39 mouse cellular contexts compared by ENCODE assay signal in genomic region chr7:71370128-71370527, GRCm38 (mm10). TPM values are rescaled to one million over a fixed set of nuclear protein-coding genes. Genes with fewer than 3 reads are reported as not detected.
DNase-seq lines count a peak whose midpoint lies in the region; ATAC-seq lines count a peak whose summit lies in the region.
"Had no signal": no experiment of that assay in that cellular context is flagged by ENCODE, and none has a peak within 500 bp of the region (broad histone marks: within the 10 kb centered on the region; RNA-seq: fewer than 3 reads in every experiment).

No protein-coding gene starts in this region.

- H3K27ac ChIP-seq in heart, embryonic 15.5 days = 0 out of 2 replicates have a peak overlapping the region, but pooled peaks have one; percentile 49
- peak overlapping the region; percentile 63 for H3K27ac ChIP-seq in kidney, embryonic 15.5 days
- no peak overlapping the region for H3K27ac ChIP-seq in kidney, embryonic 16.5 days (ENCODE audit: low read length)
- peak overlapping the region; percentile 98 for H3K27ac ChIP-seq in brown adipose tissue, adult 24 weeks (replicated peaks; ENCODE audit: low read depth, low read length)
- H3K27ac ChIP-seq: hindbrain, embryonic 14.5 days; liver, embryonic 14.5 days; midbrain, embryonic 10.5 days; neural tube, embryonic 12.5 days had no signal

- WGBS in heart, embryonic 15.5 days = 73% methylated on average over 3 of the region's 3 CpGs
- 73% methylated on average over 3 of the region's 3 CpGs for WGBS in kidney, embryonic 15.5 days
- WGBS in kidney, embryonic 16.5 days = 67% methylated on average over 3 of the region's 3 CpGs

- H3K9me3 ChIP-seq in heart, embryonic 15.5 days (replicated peaks) = no peaks in the 10 kb centered on the region
- H3K9me3 ChIP-seq in kidney, embryonic 15.5 days (replicated peaks) = no peaks in the 10 kb centered on the region
- H3K9me3 ChIP-seq in kidney, embryonic 16.5 days (ENCODE audit: low read length) = no peaks in the 10 kb centered on the region
- H3K9me3 ChIP-seq: midbrain, embryonic 10.5 days; neural tube, embryonic 12.5 days had no signal

- H3K4me1 ChIP-seq in heart, embryonic 15.5 days (replicated peaks) = peaks cover 6% of the 10 kb centered on the region; the same call in 1 of the 2 replicates
- H3K4me1 ChIP-seq in kidney, embryonic 15.5 days = peaks cover 32% of the 10 kb centered on the region
- peaks cover 17% of the 10 kb centered on the region for H3K4me1 ChIP-seq in kidney, embryonic 16.5 days (ENCODE audit: insufficient read depth, low read length)
- H3K4me1 ChIP-seq in brown adipose tissue, adult 24 weeks (ENCODE audit: control insufficient read depth, insufficient read depth, insufficient read length, low read length) = peaks cover 12% of the 10 kb centered on the region
- H3K4me1 ChIP-seq: neural tube, embryonic 12.5 days had no signal

- ATAC-seq in heart, embryonic 15.5 days (replicated peaks; ENCODE audit: insufficient number of reproducible peaks, insufficient read depth, low FRiP score, low read depth) = no peak
- ATAC-seq in kidney, embryonic 15.5 days (replicated peaks; ENCODE audit: low FRiP score) = no peak
- ATAC-seq in kidney, embryonic 16.5 days (ENCODE audit: low FRiP score, low TSS enrichment) = no peak
- ATAC-seq: forebrain, embryonic 16.5 days; intestine, postnatal 0 days had no signal

- peak; percentile 3 for DNase-seq in adrenal gland, postnatal 25 days
- no peak for DNase-seq in adrenal gland, postnatal 10 days
- DNase-seq in heart, postnatal 14 days = no peak
- DNase-seq: cerebellum, adult 2 months; cerebellum, postnatal 14 days; layer of hippocampus, postnatal 36 days; left cerebral cortex, postnatal 4 days; lung, adult 2 months; right cerebral cortex, adult 18-20 months; spleen, adult 18-20 months; thymus, adult 18-20 months; thymus, postnatal 25 days had no signal

- H3K9ac ChIP-seq in heart, embryonic 15.5 days = no peak overlapping the region
- H3K9ac ChIP-seq in kidney, embryonic 15.5 days = no peak overlapping the region
- H3K9ac ChIP-seq in kidney, embryonic 16.5 days (replicated peaks; ENCODE audit: low read length) = no peak overlapping the region
- H3K9ac ChIP-seq: hindbrain, embryonic 14.5 days; liver, embryonic 14.5 days; neural tube, embryonic 12.5 days had no signal

- H3K4me2 ChIP-seq in heart, embryonic 15.5 days = no peak overlapping the region
- no peak overlapping the region for H3K4me2 ChIP-seq in kidney, embryonic 15.5 days
- no peak overlapping the region for H3K4me2 ChIP-seq in kidney, embryonic 16.5 days (replicated peaks; ENCODE audit: low read depth, low read length)
- H3K4me2 ChIP-seq: hindbrain, embryonic 14.5 days; neural tube, embryonic 12.5 days had no signal

- no peak overlapping the region for H3K4me3 ChIP-seq in heart, embryonic 15.5 days
- no peak overlapping the region for H3K4me3 ChIP-seq in kidney, embryonic 15.5 days (replicated peaks)
- H3K4me3 ChIP-seq in kidney, embryonic 16.5 days (ENCODE audit: low read length) = no peak overlapping the region
- no peak overlapping the region for H3K4me3 ChIP-seq in brown adipose tissue, adult 24 weeks (ENCODE audit: insufficient read depth, low read depth, low read length)
- H3K4me3 ChIP-seq: erythroblast, embryonic 14.5 days; midbrain, embryonic 10.5 days; myocyte; neural tube, embryonic 12.5 days had no signal

- intact Hi-C loops in heart, postnatal 14 days (cut with DNase I) = loop anchor here (10.0 kb wide), 2 partner anchors 215 to 495 kb away; no protein-coding TSS in a partner anchor

- no peaks in the 10 kb centered on the region for H3K27me3 ChIP-seq in heart, embryonic 15.5 days
- no peaks in the 10 kb centered on the region for H3K27me3 ChIP-seq in kidney, embryonic 15.5 days
- H3K27me3 ChIP-seq in kidney, embryonic 16.5 days (ENCODE audit: insufficient read depth, low read length) = no peaks in the 10 kb centered on the region
- H3K27me3 ChIP-seq: neural tube, embryonic 12.5 days had no signal

- no peaks in the 10 kb centered on the region for H3K36me3 ChIP-seq in heart, embryonic 15.5 days
- no peaks in the 10 kb centered on the region for H3K36me3 ChIP-seq in kidney, embryonic 15.5 days
- no peaks in the 10 kb centered on the region for H3K36me3 ChIP-seq in kidney, embryonic 16.5 days (ENCODE audit: insufficient read depth, low read length)
- H3K36me3 ChIP-seq: G1E; midbrain, embryonic 10.5 days; neural tube, embryonic 12.5 days had no signal

RNA-seq across cellular contexts. Expression of gene Gm10295, which starts 18.8 kb away (rescaled TPM):
- not detected in 2 replicates for total RNA-seq in adrenal gland, postnatal 25 days (2021)
- total RNA-seq in adrenal gland, postnatal 10 days (2021) = not detected
- polyA plus RNA-seq in heart, embryonic 15.5 days (2015; fragmentation: Nextera tagmentation; extraction: Ambion mirVana) = not detected in 2 replicates
- total RNA-seq in heart, postnatal 14 days (2021) = not detected
- not detected in 2 replicates for polyA plus RNA-seq in kidney, embryonic 15.5 days (2015; fragmentation: Nextera tagmentation; extraction: Ambion mirVana)
- not detected in 2 replicates for polyA plus RNA-seq in kidney, embryonic 16.5 days (2015; fragmentation: Nextera tagmentation; extraction: Ambion mirVana)
- polyA plus RNA-seq in brown adipose tissue, adult 24 weeks (2012; ENCODE audit: insufficient read depth, insufficient read length, missing spikeins) = not detected in 2 replicates
- total RNA-seq: adrenal gland, postnatal 36 days; gastrocnemius, adult 8-10 months; hematopoietic stem cell, adult 5-6 weeks; layer of hippocampus, postnatal 36 days; left cerebral cortex, postnatal 4 days; megakaryocyte progenitor cell, adult 5-6 weeks; midbrain, postnatal 0 days had no signal
- polyA plus RNA-seq: brain, embryonic 14.5 days; cerebellum, adult 2 months; cortical plate, adult 2 months; embryonic facial prominence, embryonic 14.5 days; erythroblast, embryonic 14.5 days; forebrain, embryonic 11.5 days; forebrain, embryonic 16.5 days; G1E; gonadal fat pad, adult 2 months; heart, embryonic 14.5 days; hindbrain, embryonic 14.5 days; intestine, postnatal 0 days; large intestine, adult 2 months; limb, embryonic 14.5 days; liver, embryonic 14.5 days; lung, adult 2 months; midbrain, embryonic 10.5 days; midbrain, postnatal 0 days; myocyte; neural tube, embryonic 12.5 days; stomach, embryonic 16.5 days had no signal
